Mouse (Mus musculus) adipose tissue, adult 10 weeks (tissue): ENCODE measurements around the gene Fam221a. TPM values are rescaled to one million over a fixed set of nuclear protein-coding genes. Genes with fewer than 3 reads are reported as not detected.

Source experiments
- polyA plus RNA-seq: library from polyadenylated mRNA; stranded (reverse); fragments of 350-450 nt; fragmentation: Illumina TruSeq; extraction: RNeasy Lipid Tissue Mini Kit (QIAGEN cat#74804); gene quantifications from one replicate; pipeline ENCODE4 v1.2.3, GENCODE M21; 2014; ENCODE audit warnings: low read depth, low replicate concordance

The Fam221a gene
- polyA plus RNA-seq = 7.5 TPM

DNA sequence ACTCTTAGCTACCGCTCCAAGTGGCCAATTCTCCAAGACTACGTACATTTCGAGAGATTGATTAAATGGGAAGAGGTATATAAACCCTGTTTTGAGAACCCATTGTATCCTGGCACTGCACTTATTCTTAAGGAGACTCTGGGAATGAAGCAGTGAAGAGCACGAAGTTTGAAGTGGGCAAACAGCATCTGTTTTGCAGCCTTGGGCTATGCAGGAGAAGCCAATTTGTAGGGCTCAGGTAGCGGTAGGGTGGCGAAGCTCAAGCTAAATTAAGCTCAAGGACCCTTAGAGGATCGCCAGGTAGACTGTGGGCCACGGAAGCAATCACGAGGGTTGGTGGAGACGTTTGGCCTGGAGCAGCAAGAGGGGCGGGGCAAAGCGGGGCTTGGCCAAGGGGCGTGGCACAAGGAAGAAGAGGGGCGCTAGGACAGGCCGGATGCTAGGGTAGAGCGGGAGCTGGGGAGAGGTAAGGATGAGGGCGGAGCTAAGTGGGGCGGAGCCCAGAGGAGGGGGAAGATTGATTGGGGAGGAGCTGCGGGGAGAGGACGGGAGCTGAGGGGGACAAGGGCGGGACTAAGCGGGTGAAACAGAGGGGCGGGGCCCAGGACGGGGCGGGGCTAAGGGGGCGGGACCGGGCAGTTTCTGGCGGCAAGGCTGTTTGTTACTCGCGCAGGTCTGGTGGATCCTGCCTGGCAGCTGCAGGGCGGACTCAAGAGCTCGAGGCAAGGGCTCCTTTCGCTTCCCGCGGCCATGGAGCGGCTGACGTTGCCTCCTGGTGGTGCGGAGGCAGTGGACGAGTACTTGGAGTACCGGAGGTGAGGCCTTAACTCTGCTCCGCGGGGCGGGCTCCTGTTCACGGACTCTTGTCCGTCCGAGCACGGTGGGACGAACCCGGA is at the start of gene Fam221a:
Gene Fam221a, plus strand, starts transcription at position 581 of the 896 bp plus-strand sequence.

GRCm38 (mm10) chr6:49318966-49319594 is 48.5 kb upstream of the Fam221a start, which contains the start of gene Ccdc126:
TSS of gene Ccdc126 (plus strand) at chr6:49319274.

GRCm38 (mm10) chr6:49395316-49395715 is 27.8 kb downstream of the Fam221a start, which contains the start of gene Stk31:
TSS of gene Stk31 (plus strand) at chr6:49395604.

Other genes starting within 250 kb of the Fam221a start
- gene Igf2bp3, start 152.8 kb upstream of the Fam221a start, polyA plus RNA-seq = 2.6 TPM
- 73.8 TPM for gene Tra2a, start 103.7 kb upstream of the Fam221a start, polyA plus RNA-seq
- gene Ccdc126, start 48.5 kb upstream of the Fam221a start, polyA plus RNA-seq = 5.2 TPM
- gene Stk31, start 27.9 kb downstream of the Fam221a start, polyA plus RNA-seq = 0.67 TPM